Mouse (Mus musculus) midbrain, postnatal 0 days (tissue): ENCODE measurements around the gene Fbxl17. TPM values are rescaled to one million over a fixed set of nuclear protein-coding genes. Genes with fewer than 3 reads are reported as not detected.

Experiments
- ATAC-seq: fragments of 200-750 bp; cut with Nextera tagmentation; 2 replicates; pipeline ENCODE4 v1.8.0; 2017; ENCODE audit warnings: moderate number of reproducible peaks, mild to moderate bottlenecking, moderate TSS enrichment, moderate library complexity; ENCODE audit not compliant: low FRiP score
- DNase-seq: peaks from one replicate; pipeline ENCODE4 v3.0.0-alpha.2; 2015; ENCODE audit warnings: low spot score
- H3K27ac ChIP-seq: fragments of 300-500 bp; sonication (generic); 2 replicates; pipeline ENCODE4 v1.5.1; 2014; ENCODE audit warnings: low read depth, mild to moderate bottlenecking, low read length, mixed read lengths
- H3K27me3 ChIP-seq: fragments of 300-500 bp; sonication (generic); 2 replicates; pipeline ENCODE4 v1.6.1; 2014; ENCODE audit warnings: low read length, control low read depth, mixed read lengths; ENCODE audit not compliant: insufficient read depth
- H3K36me3 ChIP-seq: fragments of 300-500 bp; sonication (generic); 2 replicates; pipeline ENCODE4 v1.6.1; 2014; ENCODE audit warnings: low read length, control low read depth, mixed read lengths; ENCODE audit not compliant: insufficient read depth
- H3K4me1 ChIP-seq: fragments of 300-500 bp; sonication (generic); 2 replicates; pipeline ENCODE4 v1.6.1; 2014; ENCODE audit warnings: mild to moderate bottlenecking, control low read depth, antibody characterized with exemption, low read length, mixed read lengths; ENCODE audit not compliant: insufficient read depth
- H3K4me2 ChIP-seq: fragments of 300-500 bp; sonication (generic); 2 replicates; pipeline ENCODE4 v1.6.1; 2014; ENCODE audit warnings: low read depth, mild to moderate bottlenecking, low read length, mixed read lengths; ENCODE audit not compliant: poor library complexity, severe bottlenecking
- H3K4me3 ChIP-seq: fragments of 300-500 bp; sonication (generic); 2 replicates; pipeline ENCODE4 v1.5.1; 2014; ENCODE audit warnings: low read depth, mild to moderate bottlenecking, low read length, moderate library complexity
- H3K9ac ChIP-seq: fragments of 300-500 bp; sonication (generic); replicated peaks from 2 replicates; pipeline ENCODE4 v1.6.1; 2014; ENCODE audit warnings: mild to moderate bottlenecking, low read length, moderate library complexity, mixed read lengths; ENCODE audit not compliant: poor library complexity, severe bottlenecking
- H3K9me3 ChIP-seq: fragments of 300-500 bp; sonication (generic); 2 replicates; pipeline ENCODE4 v1.6.1; 2016; ENCODE audit warnings: low read length, control low read depth
- CTCF ChIP-seq: IDR thresholded peaks from 2 replicates; pipeline ENCODE4 v1.5.1; 2016; ENCODE audit warnings: antibody characterized with exemption, mild to moderate bottlenecking
- WGBS: fragments of 180-500 bp; shearing (Covaris S2); extraction: QIAGEN DNeasy Blood & Tissue Kit; methylation state at CpG from one replicate; pipeline ENCODE4 v1.1.7; 2014; 5-methylcytosine and 5-hydroxymethylcytosine counted together
- polyA plus RNA-seq: library from polyadenylated mRNA; unstranded; fragments of >200 nt; fragmentation: Nextera tagmentation; extraction: Ambion mirVana; gene quantifications from 2 replicates; pipeline ENCODE4 v1.2.1, GENCODE M21; 2015
- total RNA-seq: library from RNA; depleted of rRNA; stranded (reverse); fragments of >200 nt; gene quantifications from 2 replicates; pipeline ENCODE4 v1.2.3, GENCODE M21; 2014

The Fbxl17 gene
- total and polyA plus RNA-seq, 2 experiments from 2014 or later: 16.6 to 39.2 TPM

GRCm38 (mm10) chr17:63370977-63371376 is 128.8 kb downstream of the Fbxl17 start:
- H3K27ac ChIP-seq: no peak overlapping the region
- TF ChIP-seq CTCF: no peak
- DNase-seq: no peak
- WGBS: 92% methylated on average over 3 of the region's 3 CpGs
- no peak for ATAC-seq
- no peak overlapping the region for H3K9ac ChIP-seq
- H3K9me3 ChIP-seq: no peaks in the 10 kb centered on the region
- no peak overlapping the region for H3K4me3 ChIP-seq
- H3K27me3 ChIP-seq: no peaks in the 10 kb centered on the region
- H3K36me3 ChIP-seq: no peaks in the 10 kb centered on the region
- no peaks in the 10 kb centered on the region for H3K4me1 ChIP-seq
- no peak overlapping the region for H3K4me2 ChIP-seq

- 76% methylated on average over 8 of the region's 8 CpGs for WGBS
- Histone ChIP-seq H3K27ac (no peak overlapping the region), H3K9ac (no peak overlapping the region), H3K9me3 (no peaks in the 10 kb centered on the region), H3K4me2 (no peak overlapping the region), H3K4me1 (no peaks in the 10 kb centered on the region), H3K36me3 (no peaks in the 10 kb centered on the region), H3K27me3 (no peaks in the 10 kb centered on the region), H3K4me3 (no peak overlapping the region)
- TF ChIP-seq CTCF: no peak
- no peak for ATAC-seq
- DNase-seq: no peak
Measured at GRCm38 (mm10) chr17:63369631-63370310, 130.0 kb downstream of the Fbxl17 start.

DNA sequence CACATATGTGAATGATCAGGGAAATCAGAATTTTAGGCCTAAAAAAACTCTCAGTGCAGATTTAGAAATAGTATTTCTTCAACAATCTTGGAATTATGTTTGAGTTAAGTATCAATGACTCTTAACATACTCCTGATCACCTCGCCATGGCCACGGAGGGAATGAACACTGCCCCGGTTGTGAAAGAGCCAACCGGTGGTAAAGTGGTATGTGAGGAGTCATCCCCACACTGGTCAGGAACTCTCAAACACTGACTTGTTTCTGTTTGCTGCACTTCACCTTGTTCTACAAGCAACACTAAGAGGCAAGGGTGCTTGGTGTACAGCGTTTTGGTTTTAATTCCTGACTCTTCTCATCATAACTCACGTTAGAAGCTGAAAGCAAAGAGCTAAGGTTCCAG is 132.3 kb downstream of the Fbxl17 start:
- Histone ChIP-seq H3K36me3 (no peaks in the 10 kb centered on the region), H3K9ac (no peak overlapping the region), H3K4me2 (no peak overlapping the region), H3K27ac (no peak overlapping the region), H3K4me1 (no peaks in the 10 kb centered on the region), H3K27me3 (no peaks in the 10 kb centered on the region), H3K4me3 (no peak overlapping the region), H3K9me3 (no peaks in the 10 kb centered on the region)
- TF ChIP-seq CTCF: no peak
- ATAC-seq: no peak
- 86% methylated on average over 6 of the region's 6 CpGs for WGBS
- no peak for DNase-seq

DNA sequence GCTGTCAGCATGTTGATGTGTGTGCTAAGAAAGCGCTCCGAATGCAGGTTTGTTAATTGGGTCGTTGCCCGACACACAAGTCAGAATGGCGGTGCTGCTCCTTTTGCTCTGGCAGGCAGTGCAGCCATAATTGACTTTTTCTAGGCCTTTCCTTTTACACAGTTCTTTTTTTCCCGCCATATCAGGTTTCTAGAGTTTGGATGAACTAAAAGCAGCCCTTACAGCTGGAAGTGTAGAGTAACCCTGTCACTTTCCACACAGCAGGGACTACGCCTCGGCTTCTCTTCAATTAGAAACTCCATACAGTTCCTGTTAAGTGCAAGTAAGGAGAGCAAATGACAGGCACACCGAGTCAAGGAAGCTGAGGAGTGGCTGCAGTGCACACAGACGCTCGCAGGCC is 133.8 kb downstream of the Fbxl17 start:
- Histone ChIP-seq H3K4me1 (no peaks in the 10 kb centered on the region), H3K27ac (no peak overlapping the region), H3K4me3 (no peak overlapping the region), H3K36me3 (no peaks in the 10 kb centered on the region), H3K9ac (no peak overlapping the region), H3K27me3 (no peaks in the 10 kb centered on the region), H3K9me3 (no peaks in the 10 kb centered on the region), H3K4me2 (no peak overlapping the region)
- 58% methylated on average over 11 of the region's 11 CpGs for WGBS
- DNase-seq: no peak
- no peak for TF ChIP-seq CTCF
- no peak for ATAC-seq

GRCm38 (mm10) chr17:63364605-63365004 is 135.2 kb downstream of the Fbxl17 start:
- ATAC-seq (no peak), DNase-seq (no peak)
- Histone ChIP-seq H3K4me1 (no peaks in the 10 kb centered on the region), H3K27me3 (no peaks in the 10 kb centered on the region), H3K9ac (no peak overlapping the region), H3K27ac (no peak overlapping the region), H3K4me2 (no peak overlapping the region), H3K36me3 (no peaks in the 10 kb centered on the region), H3K9me3 (no peaks in the 10 kb centered on the region), H3K4me3 (no peak overlapping the region)
- 95% methylated on average over 7 of the region's 7 CpGs for WGBS
- no peak for TF ChIP-seq CTCF

DNA sequence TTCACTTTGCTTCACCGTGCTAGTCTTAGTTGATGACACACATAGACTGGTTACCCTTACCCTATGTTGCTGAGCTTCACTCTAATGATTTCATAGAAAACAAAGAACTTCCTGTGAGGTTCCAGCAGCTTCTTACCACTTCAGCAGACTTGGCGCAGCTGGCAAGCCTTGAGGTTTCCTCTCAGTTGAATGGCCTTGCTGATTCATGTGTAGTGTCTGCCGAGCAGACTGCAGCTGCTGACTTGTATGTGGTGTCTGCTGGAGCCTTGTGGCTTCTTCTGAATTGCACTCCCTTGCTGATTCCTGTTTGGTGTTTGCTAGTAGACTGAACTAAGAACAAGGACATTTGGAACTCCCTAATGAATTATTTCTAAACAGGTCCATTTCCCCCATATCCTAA is 137.6 kb downstream of the Fbxl17 start:
- H3K4me1 ChIP-seq: no peaks in the 10 kb centered on the region
- no peaks in the 10 kb centered on the region for H3K27me3 ChIP-seq
- peak; percentile 42 for DNase-seq
- H3K36me3 ChIP-seq: no peaks in the 10 kb centered on the region
- no peak overlapping the region for H3K27ac ChIP-seq
- ATAC-seq: no peak
- H3K9me3 ChIP-seq: no peaks in the 10 kb centered on the region
- no peak overlapping the region for H3K4me2 ChIP-seq
- no peak for TF ChIP-seq CTCF
- no peak overlapping the region for H3K4me3 ChIP-seq
- WGBS: 75% methylated on average over 3 of the region's 3 CpGs
- no peak overlapping the region for H3K9ac ChIP-seq
